32 mouse cellular contexts compared by ENCODE assay signal in genomic region chr6:86190622-86191021, GRCm38 (mm10). TPM values are rescaled to one million over a fixed set of nuclear protein-coding genes. Genes with fewer than 3 reads are reported as not detected.
"Had no signal": no experiment of that assay in that cellular context is flagged by ENCODE, and none has a peak within 500 bp of the region (broad histone marks: within the 10 kb centered on the region; RNA-seq: fewer than 3 reads in every experiment).

No protein-coding gene starts in this region.

- H3K27ac ChIP-seq: left cerebral cortex, adult 2 months; limb, embryonic 10.5 days; limb, embryonic 12.5 days; limb, embryonic 13.5 days; limb, embryonic 15.5 days; liver, embryonic 12.5 days; liver, embryonic 13.5 days; liver, embryonic 14.5 days; liver, embryonic 15.5 days; lung, embryonic 15.5 days; macrophage; midbrain, embryonic 10.5 days; midbrain, embryonic 12.5 days; midbrain, embryonic 13.5 days; midbrain, embryonic 15.5 days had no signal

- DNase-seq: left cerebral cortex, postnatal 4 days; liver; liver, embryonic 13.5 days; liver, postnatal 0 days; lung, adult 18-20 months; lung, adult 2 months; lung, embryonic 14.5 days; lung, postnatal 10 days; lung, postnatal 14 days; lung, postnatal 36 days; lung, postnatal 4 days; midbrain, embryonic 14.5 days had no signal

- H3K9ac ChIP-seq: limb, embryonic 12.5 days; limb, embryonic 13.5 days; limb, embryonic 15.5 days; liver, embryonic 12.5 days; liver, embryonic 13.5 days; liver, embryonic 14.5 days; liver, embryonic 15.5 days; liver, postnatal 0 days; lung, embryonic 14.5 days; lung, embryonic 15.5 days; midbrain, embryonic 12.5 days; midbrain, embryonic 13.5 days; midbrain, embryonic 15.5 days had no signal

- H3K9me3 ChIP-seq: limb, embryonic 10.5 days; limb, embryonic 12.5 days; limb, embryonic 13.5 days; limb, embryonic 15.5 days; liver, embryonic 12.5 days; liver, embryonic 13.5 days; liver, embryonic 15.5 days; lung, embryonic 15.5 days; midbrain, embryonic 10.5 days; midbrain, embryonic 12.5 days; midbrain, embryonic 13.5 days; midbrain, embryonic 15.5 days had no signal

- H3K4me2 ChIP-seq: limb, embryonic 12.5 days; limb, embryonic 13.5 days; limb, embryonic 15.5 days; liver, embryonic 11.5 days; liver, embryonic 12.5 days; liver, embryonic 13.5 days; liver, embryonic 15.5 days; lung, embryonic 14.5 days; lung, embryonic 15.5 days; midbrain, embryonic 11.5 days; midbrain, embryonic 12.5 days; midbrain, embryonic 13.5 days; midbrain, embryonic 15.5 days had no signal

- H3K36me3 ChIP-seq: limb, embryonic 10.5 days; limb, embryonic 12.5 days; limb, embryonic 13.5 days; limb, embryonic 15.5 days; liver, embryonic 12.5 days; liver, embryonic 13.5 days; liver, embryonic 15.5 days; lung, embryonic 15.5 days; midbrain, embryonic 10.5 days; midbrain, embryonic 12.5 days; midbrain, embryonic 13.5 days; midbrain, embryonic 15.5 days had no signal

- H3K4me3 ChIP-seq: left cerebral cortex, adult 2 months; limb, embryonic 10.5 days; limb, embryonic 12.5 days; limb, embryonic 13.5 days; limb, embryonic 15.5 days; liver, embryonic 12.5 days; liver, embryonic 13.5 days; liver, embryonic 15.5 days; lung, embryonic 15.5 days; megakaryocyte, embryonic 14.5 days; midbrain, embryonic 10.5 days; midbrain, embryonic 12.5 days; midbrain, embryonic 13.5 days; midbrain, embryonic 15.5 days; myocyte had no signal

- ATAC-seq: liver, embryonic 12.5 days; liver, postnatal 0 days; lung, postnatal 0 days; midbrain, embryonic 13.5 days; midbrain, embryonic 15.5 days; midbrain, embryonic 16.5 days had no signal

- H3K4me1 ChIP-seq: liver, embryonic 12.5 days; liver, embryonic 13.5 days had no signal

RNA-seq across cellular contexts. Expression of gene Tgfa, which starts 4.4 kb away (rescaled TPM):
- polyA plus RNA-seq: macrophage had no signal
